Mouse (Mus musculus): Measurements from ENCODE around the gene Ceacam15. TPM values are rescaled to one million over a fixed set of nuclear protein-coding genes. Genes with fewer than 3 reads are reported as not detected.

Ceacam15 gene
- not detected in 2 replicates for polyA plus RNA-seq (2012; rRNA removed)

DNA sequence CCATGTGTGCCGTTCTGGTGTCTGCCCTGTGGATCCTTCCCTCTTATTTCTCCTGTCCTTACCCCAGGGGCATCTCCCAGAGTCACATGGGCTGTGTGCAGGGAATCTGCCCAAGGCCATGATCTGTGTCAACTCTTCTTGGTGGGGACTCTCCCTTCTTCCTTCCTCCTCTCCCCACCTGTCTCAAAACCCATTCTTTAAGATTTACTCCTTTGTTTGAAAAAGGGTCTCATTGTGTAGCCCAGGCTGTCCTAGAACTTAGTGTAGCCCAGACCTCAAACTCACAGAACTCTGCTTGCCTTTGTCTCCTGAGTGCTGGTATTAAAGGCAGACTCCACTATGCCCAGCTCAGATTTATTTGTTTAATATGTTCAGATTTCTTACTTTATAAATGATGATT, at the start of gene Ceacam15:
TSS of gene Ceacam15 (minus strand) at position 101 of the 400 bp plus-strand sequence.

GRCm38 (mm10) chr7:16721629-16722028, 46.1 kb upstream of the Ceacam15 start, which contains the start of gene Ceacam9:
TSS of gene Ceacam9 (plus strand) at chr7:16721929.

Other genes with a start within 250 kb of the Ceacam15 start
- 22.2 TPM in 2 replicates for gene Tmem160, start 222.9 kb downstream of the Ceacam15 start, polyA plus RNA-seq (2012; rRNA removed)
- not detected in 2 replicates for gene Npas1, start 198.0 kb downstream of the Ceacam15 start, polyA plus RNA-seq (2012; rRNA removed)
- gene Arhgap35, start 60.7 kb downstream of the Ceacam15 start, polyA plus RNA-seq (2012; rRNA removed) = 4.2 TPM in 2 replicates
- not detected in 2 replicates for gene Ceacam9, start 46.2 kb upstream of the Ceacam15 start, polyA plus RNA-seq (2012; rRNA removed)
- 154 and 157 TPM in 2 replicates for gene Ap2s1, start 62.7 kb upstream of the Ceacam15 start, polyA plus RNA-seq (2012; rRNA removed)
- 73.9 and 75.4 TPM in 2 replicates for gene Slc1a5, start 105.6 kb upstream of the Ceacam15 start, polyA plus RNA-seq (2012; rRNA removed)
- 30.6 and 36.3 TPM in 2 replicates for gene Strn4, start 140.2 kb upstream of the Ceacam15 start, polyA plus RNA-seq (2012; rRNA removed)
- gene Fkrp, start 141.0 kb upstream of the Ceacam15 start, polyA plus RNA-seq (2012; rRNA removed) = 7.4 and 7.5 TPM in 2 replicates
- gene Prkd2, start 167.2 kb upstream of the Ceacam15 start, polyA plus RNA-seq (2012; rRNA removed) = 4.9 and 5.2 TPM in 2 replicates
- gene Dact3, start 199.6 kb upstream of the Ceacam15 start, polyA plus RNA-seq (2012; rRNA removed) = 0.61 and 0.81 TPM in 2 replicates
- 0.50 and 0.61 TPM in 2 replicates for gene Gng8, start 216.1 kb upstream of the Ceacam15 start, polyA plus RNA-seq (2012; rRNA removed)
- 1.1 and 1.4 TPM in 2 replicates for gene Ptgir, start 230.8 kb upstream of the Ceacam15 start, polyA plus RNA-seq (2012; rRNA removed)
- 68.8 and 69.7 TPM in 2 replicates for gene Calm3, start 248.4 kb upstream of the Ceacam15 start, polyA plus RNA-seq (2012; rRNA removed)